Mouse (Mus musculus) G1E (cell line): ENCODE data around the gene Xaf1. TPM values are rescaled to one million over a fixed set of nuclear protein-coding genes. Genes with fewer than 3 reads are reported as not detected.

Experiments
- ATAC-seq: 2 replicates; pipeline ENCODE4 v1.8.0; 2016; ENCODE audit warnings: mild to moderate bottlenecking; ENCODE audit not compliant: insufficient number of reproducible peaks, poor library complexity, low FRiP score, severe bottlenecking; ENCODE audit errors: extremely low read depth
- DNase-seq: peaks from one replicate; pipeline ENCODE4 v3.0.0; 2012; ENCODE audit warnings: low spot score
- H3K27me3 ChIP-seq: 2 replicates; pipeline ENCODE4 v1.6.1; 2012; ENCODE audit warnings: mild to moderate bottlenecking, low read length, inconsistent platforms; ENCODE audit not compliant: insufficient read depth
- H3K36me3 ChIP-seq: replicated peaks from 2 replicates; pipeline ENCODE3; 2012; ENCODE audit warnings: mild to moderate bottlenecking, inconsistent platforms
- H3K4me1 ChIP-seq: 2 replicates; pipeline ENCODE4 v1.6.1; 2012; ENCODE audit warnings: low read depth, low read length, inconsistent platforms, mixed read lengths; ENCODE audit not compliant: insufficient read depth
- H3K4me3 ChIP-seq: 2 replicates; pipeline ENCODE4 v1.5.1; 2012; ENCODE audit warnings: low read depth, mild to moderate bottlenecking, inconsistent platforms, low read length, moderate library complexity, mixed read lengths
- H3K9me3 ChIP-seq: replicated peaks from 2 replicates; pipeline ENCODE4 v1.6.1; 2012; ENCODE audit warnings: inconsistent platforms
- CTCF ChIP-seq: IDR thresholded peaks from 2 replicates; pipeline ENCODE4 v1.5.1; 2012; ENCODE audit warnings: low read depth, low read length, inconsistent platforms, mixed read lengths
- GATA1 ChIP-seq: IDR thresholded peaks from 2 replicates; pipeline ENCODE4 v1.6.1; 2012; ENCODE audit warnings: borderline replicate concordance, low read length, inconsistent platforms, mixed read lengths
- GATA2 ChIP-seq: IDR thresholded peaks from 2 replicates; pipeline ENCODE4 v1.6.1; 2012; ENCODE audit warnings: low read depth, low read length, inconsistent platforms, borderline replicate concordance
- POLR2AphosphoS5 ChIP-seq: IDR thresholded peaks from 2 replicates; pipeline ENCODE4 v1.6.1; 2012; ENCODE audit warnings: low read depth, low read length, inconsistent platforms; ENCODE audit not compliant: insufficient replicate concordance
- TAL1 ChIP-seq: conservative IDR thresholded peaks from 2 replicates; pipeline ENCODE4 v1.6.1; 2012; ENCODE audit warnings: low read depth, low read length, inconsistent platforms, mixed read lengths
- polyA plus RNA-seq: library from polyadenylated mRNA; stranded (reverse); fragments of >175 nt; gene quantifications from 2 replicates; pipeline ENCODE4 v1.2.3, GENCODE M21; 2012
- total RNA-seq, 2 experiments: library from RNA; stranded (forward) in 1 of 2; stranded (reverse) in 1 of 2; fragments of 200-1000 nt in 1 of 2; fragments of >200 nt in 1 of 2; fragmentation: Nextera tagmentation in 1 of 2; gene quantifications; 2 replicates each; pipeline ENCODE4 v1.2.3; 2014 to 2017

Xaf1 gene
- total and polyA plus RNA-seq, 3 experiments: 0.02 to 2.0 (median 0.30) TPM

GRCm38 (mm10) chr11:72362347-72362741, 60.9 kb downstream of the Xaf1 start, which contains the start of gene Tekt1:
Gene Tekt1, minus strand, starts transcription at chr11:72362442.
- no peak within 1 kb of the TSS for H3K4me3 ChIP-seq
- peaks cover 5% of the 10 kb centered on the region for H3K27me3 ChIP-seq
- DNase-seq (no peak), ATAC-seq (no peak)
- no peaks in the 10 kb centered on the region for H3K4me1 ChIP-seq
- TF ChIP-seq GATA1: no peak
- no peak for TF ChIP-seq POLR2AphosphoS5
- TF ChIP-seq TAL1: no peak
- no peak for TF ChIP-seq GATA2
- TF ChIP-seq CTCF: no peak
- H3K36me3 ChIP-seq: no peaks in the 10 kb centered on the region
- H3K9me3 ChIP-seq: no peaks in the 10 kb centered on the region

Other genes starting within 250 kb of the Xaf1 start
- gene Pitpnm3, start 165.9 kb upstream of the Xaf1 start, total RNA-seq (2014; fragmentation: Nextera tagmentation): not detected in 2 replicates
- gene Pitpnm3, start 165.9 kb upstream of the Xaf1 start, total RNA-seq (2017): 0.06 and 0.27 TPM in 2 replicates
- 0.01 TPM in 1 of 2 replicates, not detected in the other for gene Pitpnm3, start 165.9 kb upstream of the Xaf1 start, polyA plus RNA-seq
- not detected in 2 replicates for gene Gm43951, start 94.8 kb upstream of the Xaf1 start, total RNA-seq (2014; fragmentation: Nextera tagmentation)
- gene Gm43951, start 94.8 kb upstream of the Xaf1 start, total RNA-seq (2017): 0.58 and 0.76 TPM in 2 replicates
- gene Gm43951, start 94.8 kb upstream of the Xaf1 start, polyA plus RNA-seq: 0.29 and 0.41 TPM in 2 replicates
- 17.0 and 27.7 TPM in 2 replicates for gene 4933427D14Rik, start 94.2 kb upstream of the Xaf1 start, total RNA-seq (2014; fragmentation: Nextera tagmentation)
- gene 4933427D14Rik, start 94.2 kb upstream of the Xaf1 start, total RNA-seq (2017): 13.7 and 22.4 TPM in 2 replicates
- gene 4933427D14Rik, start 94.2 kb upstream of the Xaf1 start, polyA plus RNA-seq: 2.9 and 4.0 TPM in 2 replicates
- gene Txndc17, start 94.1 kb upstream of the Xaf1 start, total RNA-seq (2014; fragmentation: Nextera tagmentation): 112 and 134 TPM in 2 replicates
- 60.2 and 60.5 TPM in 2 replicates for gene Txndc17, start 94.1 kb upstream of the Xaf1 start, total RNA-seq (2017)
- gene Txndc17, start 94.1 kb upstream of the Xaf1 start, polyA plus RNA-seq: 30.1 and 31.0 TPM in 2 replicates
- gene Med31, start 86.0 kb upstream of the Xaf1 start, total RNA-seq (2014; fragmentation: Nextera tagmentation): 19.9 and 26.7 TPM in 2 replicates
- 13.5 and 20.2 TPM in 2 replicates for gene Med31, start 86.0 kb upstream of the Xaf1 start, total RNA-seq (2017)
- 0.55 and 0.74 TPM in 2 replicates for gene Med31, start 86.0 kb upstream of the Xaf1 start, polyA plus RNA-seq
- gene Slc13a5, start 34.4 kb upstream of the Xaf1 start, total RNA-seq (2014; fragmentation: Nextera tagmentation): not detected in 2 replicates
- 0.06 and 0.11 TPM in 2 replicates for gene Slc13a5, start 34.4 kb upstream of the Xaf1 start, total RNA-seq (2017)
- not detected in 2 replicates for gene Slc13a5, start 34.4 kb upstream of the Xaf1 start, polyA plus RNA-seq
- gene Fbxo39, start 12.8 kb downstream of the Xaf1 start, total RNA-seq (2014; fragmentation: Nextera tagmentation): not detected in 2 replicates
- gene Fbxo39, start 12.8 kb downstream of the Xaf1 start, total RNA-seq (2017): 0.05 TPM in 1 of 2 replicates, not detected in the other
- gene Fbxo39, start 12.8 kb downstream of the Xaf1 start, polyA plus RNA-seq: not detected in 2 replicates
- not detected in 2 replicates for gene Tekt1, start 60.8 kb downstream of the Xaf1 start, total RNA-seq (2014; fragmentation: Nextera tagmentation)
- not detected in 2 replicates for gene Tekt1, start 60.8 kb downstream of the Xaf1 start, total RNA-seq (2017)
- gene Tekt1, start 60.8 kb downstream of the Xaf1 start, polyA plus RNA-seq: not detected in 2 replicates
- not detected in 2 replicates for gene Smtnl2, start 110.1 kb downstream of the Xaf1 start, total RNA-seq (2014; fragmentation: Nextera tagmentation)
- gene Smtnl2, start 110.1 kb downstream of the Xaf1 start, total RNA-seq (2017): 0.06 and 0.11 TPM in 2 replicates
- not detected in 2 replicates for gene Smtnl2, start 110.1 kb downstream of the Xaf1 start, polyA plus RNA-seq
- gene Ggt6, start 133.9 kb downstream of the Xaf1 start, total RNA-seq (2014; fragmentation: Nextera tagmentation): not detected in 2 replicates
- gene Ggt6, start 133.9 kb downstream of the Xaf1 start, total RNA-seq (2017): 0.05 TPM in 1 of 2 replicates, not detected in the other
- gene Ggt6, start 133.9 kb downstream of the Xaf1 start, polyA plus RNA-seq: not detected in 2 replicates
- gene Mybbp1a, start 139.7 kb downstream of the Xaf1 start, total RNA-seq (2014; fragmentation: Nextera tagmentation): 496 and 593 TPM in 2 replicates
- 96.8 and 125 TPM in 2 replicates for gene Mybbp1a, start 139.7 kb downstream of the Xaf1 start, total RNA-seq (2017)
- gene Mybbp1a, start 139.7 kb downstream of the Xaf1 start, polyA plus RNA-seq: 195 and 253 TPM in 2 replicates
- gene Spns2, start 188.3 kb downstream of the Xaf1 start, total RNA-seq (2014; fragmentation: Nextera tagmentation): 129 and 145 TPM in 2 replicates
- 29.3 and 40.8 TPM in 2 replicates for gene Spns2, start 188.3 kb downstream of the Xaf1 start, total RNA-seq (2017)
- gene Spns2, start 188.3 kb downstream of the Xaf1 start, polyA plus RNA-seq: 69.2 and 113 TPM in 2 replicates
- not detected in 2 replicates for gene Spns3, start 248.9 kb downstream of the Xaf1 start, total RNA-seq (2014; fragmentation: Nextera tagmentation)
- gene Spns3, start 248.9 kb downstream of the Xaf1 start, total RNA-seq (2017): 0.11 and 0.12 TPM in 2 replicates
- not detected in 2 replicates for gene Spns3, start 248.9 kb downstream of the Xaf1 start, polyA plus RNA-seq